Mouse (Mus musculus): Measurements from ENCODE around the gene Car2. TPM values are rescaled to one million over a fixed set of nuclear protein-coding genes. Genes with fewer than 3 reads are reported as not detected.

Gene Car2
- total RNA-seq, 2 experiments from 2014 or later: 148 to 150 TPM

DNA sequence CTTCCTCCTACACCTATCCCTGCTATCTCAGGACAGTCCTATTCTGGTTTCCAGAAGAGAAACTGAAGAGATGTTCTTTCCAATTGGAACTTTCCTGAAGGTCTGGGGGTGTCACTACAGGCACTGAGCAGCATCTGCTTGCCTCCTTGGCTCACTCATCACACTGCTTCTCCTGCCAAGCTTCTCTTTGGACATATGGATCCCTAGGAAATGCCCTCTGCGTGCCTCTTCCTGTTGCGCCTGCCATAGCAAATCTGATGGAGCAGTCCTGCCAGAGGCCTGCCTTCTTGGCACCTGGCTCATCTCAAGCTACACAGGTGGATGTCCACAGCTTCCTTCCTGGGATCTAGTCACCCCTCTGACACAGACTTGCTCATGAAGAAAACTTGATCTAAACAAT lies 64.0 kb downstream of the Car2 start:
- no peak for DNase-seq

Other genes starting within 250 kb of the Car2 start
- 1 to 10 TPM in 1 of 2 experiments, under 1 TPM in 1; 0.35 to 1.3 TPM for gene Car13, start 244.5 kb upstream of the Car2 start, total RNA-seq (2021)
- gene Car1, start 77.9 kb upstream of the Car2 start, total RNA-seq (2021): not detected
- gene Car3, start 22.8 kb upstream of the Car2 start, total RNA-seq (2021): under 1 TPM; 0.33 to 0.45 TPM